Mouse (Mus musculus): ENCODE data around the gene Cyth1. TPM values are rescaled to one million over a fixed set of nuclear protein-coding genes. Genes with fewer than 3 reads are reported as not detected.
A peak's percentile ranks its signal among the peaks of the same experiment; 100 is the strongest.

The Cyth1 gene
- polyA plus RNA-seq, 1 experiment: 16.7 TPM

DNA sequence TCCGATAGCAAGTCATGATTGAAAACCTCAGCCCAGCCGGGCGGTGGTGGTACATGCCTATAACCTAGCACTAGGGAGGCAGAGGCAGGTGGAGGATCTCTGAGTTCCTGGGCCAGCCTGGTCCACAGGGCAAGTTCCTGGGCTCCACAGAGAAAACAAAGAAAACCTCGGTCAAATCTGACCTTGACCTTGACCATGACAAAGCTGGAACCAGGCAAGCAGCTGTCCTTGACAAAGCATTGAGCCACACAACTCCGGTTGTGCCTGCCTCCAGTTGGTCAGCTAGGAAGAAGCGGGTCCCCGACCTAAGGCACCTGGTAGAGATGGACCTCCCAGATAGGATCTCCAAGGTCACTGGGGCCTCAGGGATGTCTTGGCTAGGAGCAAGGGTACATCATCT, 8.0 kb upstream of the Cyth1 start:
- WGBS: 88% methylated on average over 7 of the region's 7 CpGs
- DNase-seq (ENCODE audit: low read depth, low spot score): no peak

DNA sequence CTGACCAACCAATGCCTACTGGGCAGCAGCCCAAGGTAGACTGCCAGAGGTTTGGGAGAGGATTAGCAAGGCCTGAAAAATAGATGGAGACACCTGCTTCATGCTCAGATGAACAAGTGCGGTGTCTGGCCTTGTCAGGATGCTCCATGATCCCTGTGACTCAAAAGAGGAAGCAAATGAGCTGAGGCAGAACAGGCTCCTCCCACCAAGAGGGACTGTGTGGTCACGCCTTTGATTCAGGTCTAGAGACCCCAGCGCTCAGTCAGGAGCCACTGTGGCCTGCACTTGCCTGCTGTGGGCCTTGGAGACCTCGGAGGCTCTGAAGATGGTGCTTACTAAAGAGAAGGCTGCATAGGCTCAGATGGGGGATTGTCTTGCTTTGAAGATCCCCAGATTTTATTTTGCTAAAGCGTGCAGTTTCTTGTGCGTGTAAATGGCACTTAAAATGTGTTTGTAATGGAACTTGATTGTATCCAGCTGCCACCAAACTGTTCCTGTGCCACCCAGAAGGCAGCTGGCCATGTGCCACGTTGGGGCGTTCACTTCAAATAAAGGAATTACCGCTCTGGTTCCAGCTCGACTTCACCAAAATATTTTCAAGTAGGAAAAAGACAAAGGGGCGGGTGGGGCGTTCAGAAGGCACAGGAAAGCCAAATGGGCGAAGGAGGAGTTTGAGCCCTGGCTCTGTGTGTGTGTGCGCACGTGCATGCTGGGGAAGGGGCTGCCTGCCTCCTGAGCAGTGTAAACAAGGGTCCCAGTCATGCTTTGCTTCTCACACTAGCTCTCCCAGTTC, 6.0 kb upstream of the Cyth1 start:
- WGBS: 15% methylated on average over 15 of the region's 15 CpGs

DNA sequence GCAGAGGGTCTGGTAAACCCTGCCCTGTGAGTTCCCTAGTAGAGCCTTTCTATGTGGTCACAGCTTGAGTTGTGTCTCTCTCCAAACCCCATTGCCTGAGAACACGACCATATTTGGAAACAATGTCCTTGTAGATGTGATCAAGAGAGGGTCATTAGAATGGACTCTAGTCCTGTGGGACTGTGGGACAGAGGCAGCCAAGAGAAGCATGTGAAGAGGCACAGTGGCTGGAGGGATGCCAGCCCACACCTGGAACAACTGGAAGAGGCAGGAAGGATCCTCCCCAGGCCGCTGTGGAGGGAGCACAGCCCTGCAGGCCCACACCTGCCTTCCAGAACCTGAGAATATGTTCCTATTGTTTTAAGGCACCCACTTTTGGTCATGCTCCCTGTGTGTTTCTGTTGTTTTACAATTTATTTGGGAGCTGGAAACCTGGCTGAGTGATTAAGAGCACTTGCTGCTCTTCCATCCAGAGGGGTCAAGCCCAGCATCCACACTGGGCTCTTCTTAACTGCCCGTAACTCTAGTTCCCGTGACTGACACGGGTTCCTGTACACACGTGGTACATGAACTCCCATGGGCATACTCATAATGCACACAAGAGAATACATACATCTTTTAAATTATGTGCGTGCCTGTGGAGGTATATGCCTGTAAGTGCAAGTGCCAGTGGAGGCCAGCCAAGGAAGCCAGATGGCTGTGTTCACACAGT, 5.2 kb upstream of the Cyth1 start:
- WGBS: 68% methylated on average over 7 of the region's 7 CpGs

More for the DNA sequence above, 6.0 kb upstream of the Cyth1 start:
- DNase-seq (ENCODE audit: low read depth, low spot score): peak; percentile 51

DNA sequence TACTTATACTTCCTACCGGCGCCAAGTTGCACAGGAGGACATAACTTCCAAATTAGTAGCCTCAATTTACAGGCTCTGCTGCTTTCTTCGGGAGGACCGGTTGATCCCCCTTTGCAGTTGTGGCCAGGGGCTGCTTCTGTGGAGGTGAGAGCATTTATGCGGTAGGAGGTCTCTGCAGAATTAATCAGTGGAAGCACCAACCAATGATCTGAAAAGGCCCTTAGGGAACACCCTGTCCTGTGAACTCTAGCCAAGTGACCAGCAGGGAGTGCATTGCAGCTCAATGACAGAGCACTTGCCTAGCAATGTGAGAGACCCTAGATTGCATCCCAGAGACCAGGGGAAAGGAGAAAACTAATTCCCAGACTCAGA, 606 bp upstream of the Cyth1 start:
- peak; percentile 33 for DNase-seq (ENCODE audit: low read depth, low spot score)
- WGBS: 2% methylated on average over 5 of the region's 5 CpGs

More for the DNA sequence above, 5.2 kb upstream of the Cyth1 start:
- DNase-seq (ENCODE audit: low read depth, low spot score): no peak

DNA sequence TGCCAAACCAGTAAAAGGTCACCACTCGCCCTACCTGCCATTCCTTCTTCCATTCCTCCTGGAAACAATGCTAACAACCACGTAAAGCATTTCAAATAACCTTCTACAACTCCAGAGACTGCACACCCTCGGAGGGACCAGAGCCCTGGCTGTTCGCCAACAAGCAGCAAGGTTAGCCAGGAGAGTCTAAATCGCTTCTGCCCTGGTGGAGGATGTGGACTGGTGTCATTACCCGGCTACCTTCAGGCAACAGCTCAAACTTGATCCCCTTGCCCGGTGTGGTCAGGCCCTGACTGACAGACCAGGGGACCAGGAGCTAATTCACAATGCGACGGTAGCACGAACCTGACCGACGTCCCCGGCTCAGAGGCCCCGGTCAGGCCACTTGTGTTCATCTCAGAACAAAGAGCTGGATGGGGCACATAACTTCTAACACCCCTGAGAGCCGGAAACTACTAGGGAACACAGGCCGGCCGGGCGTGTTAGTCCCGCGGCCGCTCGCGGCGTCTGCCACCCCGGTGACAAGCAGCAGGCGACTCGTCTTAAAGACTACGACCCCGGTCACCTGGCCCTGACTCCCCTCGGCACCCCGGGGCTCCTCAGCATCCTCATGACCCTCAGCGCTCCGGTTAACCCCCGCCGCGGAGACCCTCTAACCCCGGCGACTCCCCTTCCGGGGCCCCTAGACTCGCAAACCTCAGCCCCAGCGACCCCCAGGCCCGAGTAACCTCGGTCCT, 865 bp downstream of the Cyth1 start:
- 1% methylated on average over 43 of the region's 43 CpGs for WGBS
- peak; percentile 52 for DNase-seq (ENCODE audit: low read depth, low spot score)

DNA sequence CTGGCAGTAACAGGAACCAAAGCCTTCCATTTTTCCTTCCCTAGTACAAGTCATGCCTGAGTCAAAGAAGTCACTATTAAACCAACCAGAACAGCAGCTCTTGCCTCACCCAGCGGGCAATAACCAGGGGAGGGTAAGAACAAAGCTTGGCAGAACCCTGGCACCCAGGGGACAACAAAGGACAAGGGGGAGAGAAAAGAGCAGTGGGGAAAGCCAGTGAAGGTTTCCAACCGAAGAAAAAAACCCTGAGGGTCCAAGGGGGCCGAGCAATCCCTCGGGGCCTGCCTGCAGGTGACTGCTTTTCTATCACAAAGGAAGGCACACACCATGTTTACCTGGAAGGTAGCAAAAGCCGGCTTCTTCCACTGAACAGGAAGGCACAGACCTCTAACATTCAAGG, 1.7 kb downstream of the Cyth1 start:
- WGBS: 26% methylated on average over 5 of the region's 5 CpGs
- DNase-seq (ENCODE audit: low read depth, low spot score): peak; percentile 35

DNA sequence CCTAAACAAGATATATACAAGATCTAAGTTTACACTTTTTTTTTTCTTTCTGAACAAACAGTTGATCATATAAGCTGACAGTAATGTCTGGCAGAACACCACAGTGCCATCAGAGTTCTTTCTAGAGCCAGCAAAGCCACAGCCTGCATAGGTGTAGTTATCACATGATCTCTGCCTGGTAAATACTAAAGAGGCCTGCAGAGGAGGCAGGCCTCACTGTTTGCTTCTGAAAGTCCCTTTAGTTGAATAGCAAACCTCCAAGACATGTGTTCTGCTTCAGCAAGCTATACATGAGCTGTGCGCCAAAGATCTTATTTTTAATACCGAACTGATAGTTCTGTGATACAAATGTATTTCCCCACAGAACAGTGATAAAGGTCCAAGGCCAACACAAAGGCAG, 3.3 kb downstream of the Cyth1 start:
- no peak for DNase-seq (ENCODE audit: low read depth, low spot score)
- WGBS: 90% methylated on average over 2 of the region's 2 CpGs

DNA sequence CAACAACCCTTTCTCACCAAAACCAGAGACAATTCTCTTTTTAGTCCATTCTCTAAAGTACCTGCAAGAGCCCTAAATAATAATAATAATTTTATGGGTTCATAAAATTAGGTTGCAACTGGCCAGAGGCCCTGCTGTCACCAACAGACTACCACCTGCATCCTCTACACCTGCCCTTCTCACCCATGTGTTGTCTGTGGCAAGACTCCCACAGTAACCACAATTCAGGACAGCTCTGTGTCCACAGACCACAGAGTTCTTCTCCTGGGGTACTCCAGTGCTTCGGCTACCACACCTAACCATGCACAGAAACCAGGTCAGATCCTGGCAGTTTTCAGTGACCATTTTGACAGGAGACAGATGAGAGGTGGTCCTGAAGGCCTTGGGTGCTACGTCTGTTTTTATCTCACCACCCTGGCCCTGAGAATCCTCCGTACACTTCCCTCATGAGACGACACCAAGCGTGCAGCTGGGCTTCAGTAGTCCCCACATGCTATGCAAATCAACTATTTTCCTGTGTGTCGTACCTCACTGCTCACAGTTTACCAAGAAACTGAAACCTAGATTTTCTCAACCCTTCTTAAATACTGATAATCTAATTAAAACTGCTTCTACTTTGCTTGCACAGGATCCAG, 4.6 kb downstream of the Cyth1 start:
- no peak for DNase-seq (ENCODE audit: low read depth, low spot score)
- WGBS: 88% methylated on average over 6 of the region's 6 CpGs

DNA sequence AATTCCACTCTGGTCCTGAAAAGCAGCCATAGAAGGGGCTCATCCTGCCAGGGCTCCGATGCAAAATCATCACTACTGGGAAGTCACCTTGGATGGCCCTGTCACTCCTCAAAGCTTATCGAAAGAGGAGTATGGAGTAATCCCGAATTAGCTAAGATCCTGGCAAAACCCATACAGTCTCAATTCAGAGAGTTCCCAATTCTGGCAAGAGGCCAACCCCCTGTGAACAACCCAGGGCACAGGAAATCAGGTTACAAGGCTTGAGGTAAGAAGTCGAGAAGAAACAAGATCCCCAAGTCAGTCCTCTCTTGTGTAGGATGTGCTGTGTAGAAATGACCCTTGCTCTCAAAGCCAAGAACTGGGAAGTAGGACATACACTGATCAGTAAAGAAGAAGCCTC, 5.9 kb downstream of the Cyth1 start:
- 52% methylated on average over 4 of the region's 4 CpGs for WGBS
- no peak for DNase-seq (ENCODE audit: low read depth, low spot score)

DNA sequence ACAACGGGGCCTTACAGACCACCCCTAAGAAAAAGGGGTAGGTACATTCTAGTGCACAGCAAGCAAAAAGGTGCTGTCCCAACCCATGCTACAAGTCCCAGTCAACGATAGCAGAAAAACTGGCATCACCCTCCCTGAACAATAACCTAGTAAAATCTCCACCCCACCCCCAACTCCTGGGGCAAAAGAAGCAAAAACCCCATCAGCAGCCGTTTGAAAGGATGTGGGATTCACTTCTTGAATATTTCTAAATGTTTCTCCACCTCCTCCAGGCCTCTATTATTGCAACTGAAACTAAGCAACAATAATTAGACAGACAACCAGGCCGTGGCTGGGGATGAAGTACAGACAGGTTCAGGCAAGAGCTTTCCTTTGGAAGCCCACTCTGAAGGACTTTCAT, 8.0 kb downstream of the Cyth1 start:
- no peak for DNase-seq (ENCODE audit: low read depth, low spot score)
- WGBS: 48% methylated on average over 4 of the region's 4 CpGs

DNA sequence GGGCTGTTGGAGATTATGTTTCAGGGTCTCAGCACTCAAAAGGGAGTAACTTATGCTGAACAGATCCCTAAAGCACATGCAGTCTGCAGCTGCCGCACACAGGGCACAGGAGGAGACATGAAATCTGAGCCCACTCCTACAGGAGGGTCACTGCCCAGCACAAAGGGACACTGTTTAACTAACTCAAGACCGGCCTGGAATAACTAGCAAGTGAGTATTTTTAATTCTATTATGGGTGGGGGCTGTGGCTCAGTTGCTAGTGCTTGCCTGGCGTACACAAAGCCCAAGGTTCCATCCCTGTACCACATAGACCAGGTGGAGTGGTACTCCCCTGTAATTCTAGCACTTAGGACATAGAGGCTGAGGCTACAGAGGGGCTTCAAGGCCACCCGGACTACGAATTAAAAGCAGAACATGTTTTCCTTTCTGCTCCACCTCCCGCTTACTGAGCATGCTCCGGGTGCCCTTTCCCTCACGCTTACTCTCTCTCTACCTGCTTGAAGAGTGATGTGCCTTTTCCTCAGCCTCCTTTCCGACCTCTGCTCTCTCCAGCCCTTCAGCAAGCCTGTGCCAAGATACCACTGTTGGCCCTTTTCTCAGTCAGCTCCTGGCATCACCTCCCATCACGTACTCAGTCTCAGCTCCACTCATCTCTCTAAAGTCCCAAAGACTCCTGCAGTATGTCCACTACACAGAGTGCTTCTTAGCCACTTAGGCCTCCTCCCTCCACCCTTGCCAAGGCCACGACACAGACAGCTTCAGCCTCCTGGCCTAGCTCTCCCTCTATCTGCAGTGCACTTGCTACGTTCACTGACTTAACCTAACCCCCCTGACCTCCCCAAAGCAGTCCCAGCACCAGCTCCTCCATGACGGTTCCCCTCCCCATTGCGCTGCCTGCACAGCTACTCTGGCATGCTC, 8.9 kb downstream of the Cyth1 start:
- DNase-seq (ENCODE audit: low read depth, low spot score): no peak
- 72% methylated on average over 14 of the region's 14 CpGs for WGBS

DNA sequence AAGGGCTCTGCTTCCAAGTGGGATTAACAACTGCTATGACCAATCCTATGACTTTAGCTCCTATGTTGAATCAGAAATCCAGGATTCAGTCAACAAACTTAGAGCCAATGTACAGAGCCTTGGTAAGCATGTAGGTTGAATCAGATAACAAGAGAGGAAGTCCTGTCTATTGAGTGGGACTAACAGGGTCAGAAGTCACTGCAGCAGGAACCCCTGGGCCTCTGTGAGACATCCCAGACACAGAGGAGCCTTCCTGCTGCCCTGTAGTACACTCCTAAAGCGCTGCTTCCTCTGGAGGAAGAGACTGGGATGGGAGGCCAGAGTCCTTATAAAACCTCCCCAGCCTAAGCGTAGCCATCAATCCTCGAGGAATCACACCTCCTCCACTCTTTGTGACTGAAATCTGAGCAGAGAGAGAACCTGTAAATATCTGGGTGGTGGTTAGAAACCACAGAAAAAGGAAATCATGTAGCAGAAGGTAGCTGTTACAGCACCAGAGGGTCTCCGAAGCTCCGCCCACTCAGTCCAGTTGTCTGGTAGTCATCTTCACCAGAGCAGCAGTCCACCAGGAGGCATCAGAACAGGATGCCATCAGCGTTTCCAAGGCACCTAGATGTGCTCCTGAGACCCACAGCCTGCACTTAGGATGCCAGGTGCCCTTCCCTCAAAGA, 11.7 kb downstream of the Cyth1 start:
- no peak for DNase-seq (ENCODE audit: low read depth, low spot score)
- 60% methylated on average over 6 of the region's 6 CpGs for WGBS

DNA sequence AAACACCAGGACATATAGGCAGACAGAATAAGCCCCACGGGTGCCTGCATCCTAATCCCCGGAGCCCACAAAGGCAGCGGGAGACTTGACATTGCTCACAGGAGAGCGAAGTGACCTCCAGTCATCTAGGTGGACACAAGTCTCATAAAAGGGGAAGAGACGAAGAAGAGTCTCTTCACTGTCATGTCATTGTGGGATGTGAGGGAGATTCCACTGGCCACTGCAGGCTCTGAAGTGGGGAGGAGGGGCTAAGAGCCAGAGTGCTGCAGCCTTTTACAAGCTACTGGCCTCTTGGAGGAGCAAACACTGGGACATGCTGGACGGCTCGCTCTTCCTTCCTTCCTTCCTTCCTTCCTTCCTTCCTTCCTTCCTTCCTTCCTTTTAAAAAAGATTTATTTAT, 13.5 kb downstream of the Cyth1 start:
- DNase-seq (ENCODE audit: low read depth, low spot score): no peak
- WGBS: 77% methylated on average over 7 of the region's 7 CpGs

DNA sequence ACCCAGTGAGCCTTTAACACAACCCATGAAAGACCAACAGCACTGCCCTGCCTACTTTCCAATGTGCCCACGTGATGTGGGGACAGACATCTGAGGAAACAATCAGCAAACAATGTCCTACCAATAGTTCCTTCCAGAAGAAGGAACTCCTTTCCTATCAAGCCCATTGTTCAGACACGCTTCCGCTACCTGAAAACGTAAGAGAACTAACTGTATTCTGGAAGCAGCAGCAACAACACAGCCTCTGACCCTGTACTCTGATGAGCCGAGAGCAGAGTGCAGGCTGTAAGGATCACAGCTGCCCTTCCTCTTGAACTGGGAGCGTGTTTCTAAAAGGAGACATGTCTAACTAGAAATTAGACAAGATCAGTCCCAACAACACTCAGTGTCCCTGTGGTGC, 13.9 kb downstream of the Cyth1 start:
- DNase-seq (ENCODE audit: low read depth, low spot score): no peak
- 71% methylated on average over 6 of the region's 6 CpGs for WGBS

DNA sequence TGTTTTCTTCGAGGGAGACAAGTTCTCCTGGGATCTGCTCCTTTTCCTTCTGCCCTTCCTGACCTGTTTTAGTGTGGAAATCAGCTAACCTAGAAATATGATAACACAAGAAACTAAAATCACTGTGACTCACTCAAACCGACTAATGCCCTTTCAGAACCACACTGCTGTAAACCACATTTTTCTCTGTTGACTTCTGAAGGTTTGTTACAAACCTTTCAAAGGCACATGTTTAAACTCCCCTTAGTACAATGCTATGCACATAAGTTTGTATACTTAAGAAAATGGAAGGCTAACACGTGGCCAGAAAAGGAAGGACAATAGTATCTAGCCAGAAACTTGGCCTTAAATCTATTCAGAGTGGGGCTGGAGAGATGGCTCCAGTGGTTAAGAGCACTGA, 14.5 kb downstream of the Cyth1 start:
- 34% methylated on average over 3 of the region's 3 CpGs for WGBS
- no peak for DNase-seq (ENCODE audit: low read depth, low spot score)

DNA sequence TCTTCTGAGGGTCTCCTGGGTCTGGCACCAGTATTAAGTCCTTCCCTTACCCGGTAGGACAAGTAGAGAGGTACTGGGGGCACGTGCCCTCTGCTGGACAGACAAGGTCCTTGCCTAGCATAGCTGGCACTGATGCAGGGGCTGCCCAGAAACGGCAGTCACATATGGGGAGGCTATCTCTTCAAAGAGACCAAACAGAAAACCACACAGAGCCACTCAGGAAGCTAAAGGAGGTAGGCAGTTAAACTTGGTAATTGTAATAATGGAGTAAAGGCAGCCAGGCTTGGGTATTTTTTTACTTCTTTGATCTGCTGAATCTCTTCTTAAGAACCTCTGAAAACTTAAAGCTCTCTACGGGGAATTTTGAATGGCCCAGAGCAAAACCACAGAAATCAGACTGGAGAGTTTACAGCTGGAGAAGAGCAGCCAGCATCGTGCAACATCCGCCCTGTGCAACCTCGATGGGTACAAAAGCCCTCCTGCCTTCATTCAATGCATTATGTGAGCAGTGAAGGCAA, 16.0 kb downstream of the Cyth1 start:
- DNase-seq (ENCODE audit: low read depth, low spot score): no peak
- 39% methylated on average over 7 of the region's 7 CpGs for WGBS

DNA sequence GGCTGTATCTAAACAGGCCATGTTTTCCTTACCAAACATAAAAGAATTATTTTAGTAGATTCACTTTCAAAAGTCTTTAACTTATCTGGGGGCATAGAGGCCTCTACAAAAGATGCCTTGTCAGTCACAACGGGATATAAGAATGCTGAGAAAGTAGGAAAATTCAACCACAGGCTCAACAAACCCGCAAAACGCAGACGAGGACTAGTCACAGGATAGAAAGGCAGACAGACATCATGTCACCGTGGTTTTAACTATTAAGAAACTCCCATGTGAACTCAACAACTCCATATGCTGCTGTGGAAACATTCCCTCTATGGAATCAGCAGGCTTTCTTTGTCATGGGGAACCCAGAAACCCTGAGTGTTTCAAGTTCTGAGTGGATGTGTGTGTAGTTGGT, 18.5 kb downstream of the Cyth1 start:
- DNase-seq (ENCODE audit: low read depth, low spot score): no peak
- WGBS: 82% methylated on average over 5 of the region's 5 CpGs

DNA sequence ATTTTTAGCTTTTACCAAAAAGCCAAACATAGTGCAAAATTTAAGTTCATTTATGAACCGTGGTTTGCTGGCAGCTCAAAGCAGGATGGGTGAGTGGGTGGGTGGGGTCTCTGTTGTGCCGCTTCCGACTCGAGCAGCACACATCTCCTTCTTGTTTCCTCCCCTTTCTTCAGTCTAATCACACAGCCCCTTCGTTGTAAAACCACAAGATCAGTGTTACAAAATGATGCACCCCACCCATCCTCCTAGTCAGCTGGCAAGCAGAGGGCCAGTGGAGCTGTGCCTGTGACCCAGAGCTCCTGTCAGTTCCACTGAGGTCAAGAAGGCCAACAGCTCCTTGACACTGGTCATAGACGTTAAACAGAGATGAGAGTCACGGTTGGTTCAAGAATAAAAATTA, 20.7 kb downstream of the Cyth1 start:
- DNase-seq (ENCODE audit: low read depth, low spot score): no peak
- 52% methylated on average over 7 of the region's 7 CpGs for WGBS
